8 mouse cellular contexts compared by ENCODE assay signal in the genomic region with DNA sequence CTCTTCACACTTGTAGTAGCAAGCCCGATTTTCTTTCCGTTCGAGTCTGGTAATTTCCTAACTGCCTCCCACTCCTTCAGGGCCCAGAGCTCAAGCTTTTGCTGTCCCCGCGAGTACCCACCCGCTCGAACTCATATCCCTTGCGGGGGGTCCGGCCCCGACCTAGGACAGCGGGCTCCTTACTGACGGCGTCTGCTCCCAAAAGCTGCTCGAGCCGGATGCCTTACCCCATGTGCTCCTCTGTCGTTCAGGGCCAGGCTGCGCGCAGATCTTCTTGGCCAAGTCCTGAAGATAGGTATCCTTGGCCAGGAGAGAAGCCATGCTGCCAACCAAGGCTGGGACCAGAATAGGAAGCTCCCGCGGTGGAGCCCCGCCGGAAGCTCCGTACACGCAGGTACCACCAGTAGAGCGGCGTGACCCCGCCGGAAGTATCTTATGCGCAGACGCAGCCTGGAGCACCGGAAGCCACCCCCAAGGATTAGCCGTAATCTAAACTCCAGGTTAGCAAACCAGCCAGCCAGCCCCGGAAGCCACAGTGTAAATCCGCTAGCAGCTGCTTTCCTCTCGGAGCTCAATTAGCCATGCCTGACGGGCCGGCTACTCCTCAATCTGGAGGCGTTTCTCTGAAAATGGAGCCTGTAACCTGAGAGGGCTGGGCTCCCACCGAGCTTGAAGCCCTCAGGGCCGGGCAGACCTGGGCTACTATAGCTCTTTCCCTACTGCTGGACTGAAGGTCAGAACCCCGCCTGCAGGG. TPM values are rescaled to one million over a fixed set of nuclear protein-coding genes. Genes with fewer than 3 reads are reported as not detected.
DNase-seq lines count a peak whose midpoint lies in the region; ATAC-seq and TF ChIP-seq lines count a peak whose summit lies in the region.

A gene (minus strand): TSS at position 413 of the 754 bp plus-strand sequence.

- no peak for TF ChIP-seq CTCF in ES-Bruce4 (IDR thresholded peaks at IDR 0.05; ENCODE audit: low read depth, low read length)
- no peak for TF ChIP-seq CTCF in liver, postnatal 0 days (IDR thresholded peaks at IDR 0.05; ENCODE audit: low read depth)

- peak; percentile 96 for DNase-seq in heart, postnatal 10 days
- peak; percentile 89 for DNase-seq in large intestine, adult 2 months (ENCODE audit: low read depth, low spot score)
- peak; percentile 93 for DNase-seq in liver, postnatal 0 days
- DNase-seq in testis, postnatal 10 days (ENCODE audit: low spot score) = peak; percentile 92

- peak within 1 kb of the TSS; percentile 92 for H3K4me3 ChIP-seq in ES-Bruce4 (ENCODE audit: low read depth, low read length)
- peak within 1 kb of the TSS; percentile 68 for H3K4me3 ChIP-seq in forebrain, embryonic 13.5 days
- H3K4me3 ChIP-seq in liver, postnatal 0 days (ENCODE audit: low read depth, low read length) = peak within 1 kb of the TSS; percentile 78
- peak within 1 kb of the TSS; percentile 78 for H3K4me3 ChIP-seq in neural tube, embryonic 14.5 days (ENCODE audit: low read depth, low read length)

- H3K4me1 ChIP-seq in ES-Bruce4 (ENCODE audit: control insufficient read depth, insufficient read depth, low read length) = no peaks in the 10 kb centered on the region
- peaks cover 32% of the 10 kb centered on the region for H3K4me1 ChIP-seq in forebrain, embryonic 13.5 days
- peaks cover 22% of the 10 kb centered on the region for H3K4me1 ChIP-seq in liver, postnatal 0 days (ENCODE audit: insufficient read depth)
- H3K4me1 ChIP-seq in neural tube, embryonic 14.5 days (ENCODE audit: control insufficient read depth, insufficient read depth, low read length) = peaks cover 9% of the 10 kb centered on the region

- peak within 1 kb of the TSS; percentile 80 for H3K9ac ChIP-seq in ES-Bruce4 (ENCODE audit: low read depth, poor library complexity, severe bottlenecking)
- H3K9ac ChIP-seq in forebrain, embryonic 13.5 days = peak within 1 kb of the TSS; percentile 73
- H3K9ac ChIP-seq in liver, postnatal 0 days (replicated peaks) = peak within 1 kb of the TSS; percentile 77
- H3K9ac ChIP-seq in neural tube, embryonic 14.5 days (replicated peaks; ENCODE audit: low read depth, low read length) = peak within 1 kb of the TSS; percentile 78

- H3K27ac ChIP-seq in ES-Bruce4 (ENCODE audit: insufficient read depth, low read length) = peak within 1 kb of the TSS; percentile 89
- H3K27ac ChIP-seq in forebrain, embryonic 13.5 days = peak within 1 kb of the TSS; percentile 92
- H3K27ac ChIP-seq in liver, postnatal 0 days (ENCODE audit: low read depth) = peak within 1 kb of the TSS; percentile 87
- peak within 1 kb of the TSS; percentile 63 for H3K27ac ChIP-seq in neural tube, embryonic 14.5 days (ENCODE audit: low read depth, low read length)

- peak; percentile 59 for TF ChIP-seq POLR2A in ES-Bruce4 (IDR thresholded peaks at IDR 0.05; ENCODE audit: insufficient read depth, low read length)

- intact Hi-C loops in heart, postnatal 10 days (cut with DNase I) = loop anchor here (10.0 kb wide), 1 partner anchor 258 kb away; no protein-coding TSS in a partner anchor

- WGBS in forebrain, embryonic 13.5 days = under 1% methylated on average over 41 of the region's 41 CpGs
- under 1% methylated on average over 41 of the region's 41 CpGs for WGBS in large intestine, adult 2 months
- WGBS in liver, postnatal 0 days (ENCODE audit: insufficient replicate concordance) = under 1% methylated on average over 41 of the region's 41 CpGs
- under 1% methylated on average over 41 of the region's 41 CpGs for WGBS in neural tube, embryonic 14.5 days

- H3K4me2 ChIP-seq in forebrain, embryonic 13.5 days = peak within 1 kb of the TSS; percentile 73
- H3K4me2 ChIP-seq in liver, postnatal 0 days (ENCODE audit: low read depth, low read length) = peak within 1 kb of the TSS; percentile 82
- peak within 1 kb of the TSS; percentile 51 for H3K4me2 ChIP-seq in neural tube, embryonic 14.5 days (ENCODE audit: low read depth, low read length)

- H3K9me3 ChIP-seq in ES-Bruce4 (replicated peaks; ENCODE audit: control insufficient read depth, insufficient read depth, low read length, poor library complexity, severe bottlenecking) = no peaks in the 10 kb centered on the region
- no peaks in the 10 kb centered on the region for H3K9me3 ChIP-seq in forebrain, embryonic 13.5 days (replicated peaks)
- H3K9me3 ChIP-seq in liver, postnatal 0 days (ENCODE audit: low read length) = no peaks in the 10 kb centered on the region
- no peaks in the 10 kb centered on the region for H3K9me3 ChIP-seq in neural tube, embryonic 14.5 days (ENCODE audit: control insufficient read depth, low read length)

- no peaks in the 10 kb centered on the region for H3K27me3 ChIP-seq in ES-Bruce4 (ENCODE audit: control insufficient read depth, insufficient read depth, low read length, poor library complexity, severe bottlenecking)
- no peaks in the 10 kb centered on the region for H3K27me3 ChIP-seq in forebrain, embryonic 13.5 days
- H3K27me3 ChIP-seq in liver, postnatal 0 days (ENCODE audit: insufficient read depth, low read length) = no peaks in the 10 kb centered on the region
- H3K27me3 ChIP-seq in neural tube, embryonic 14.5 days (ENCODE audit: control insufficient read depth, insufficient read depth, low read length) = no peaks in the 10 kb centered on the region

- H3K36me3 ChIP-seq in ES-Bruce4 (ENCODE audit: control insufficient read depth, insufficient read depth, low read length, poor library complexity, severe bottlenecking) = peaks cover 30% of the 10 kb centered on the region
- H3K36me3 ChIP-seq in forebrain, embryonic 13.5 days (ENCODE audit: poor library complexity, severe bottlenecking) = peaks cover 65% of the 10 kb centered on the region
- peaks cover 44% of the 10 kb centered on the region for H3K36me3 ChIP-seq in liver, postnatal 0 days (replicated peaks; ENCODE audit: insufficient read depth, low read length)
- peaks cover 39% of the 10 kb centered on the region for H3K36me3 ChIP-seq in neural tube, embryonic 14.5 days (ENCODE audit: control insufficient read depth, insufficient read depth, low read length)

- 0 out of 2 replicates have a peak, but pooled peaks have one; percentile 74 for TF ChIP-seq EP300 in ES-Bruce4 (IDR thresholded peaks at IDR 0.05; ENCODE audit: insufficient read depth, low read depth, low read length)
- TF ChIP-seq EP300 in liver, postnatal 0 days (IDR thresholded peaks at IDR 0.05; ENCODE audit: low read depth) = peak; percentile 65

- peak; percentile 90 for ATAC-seq in cerebellum, adult (ENCODE audit: insufficient number of reproducible peaks, low FRiP score, low TSS enrichment)
- peak; percentile 96 for ATAC-seq in forebrain, embryonic 13.5 days
- ATAC-seq in liver, postnatal 0 days = peak; percentile 96
- ATAC-seq in neural tube, embryonic 14.5 days (ENCODE audit: low read depth) = peak; percentile 96

RNA-seq across cellular contexts. Expression of the gene that starts here (rescaled TPM):
- polyA plus RNA-seq in ES-Bruce4 (2011; ENCODE audit: insufficient read depth, insufficient read length, low read depth, missing spikeins) = 48.3 and 48.5 TPM in 2 replicates
- polyA plus RNA-seq in forebrain, embryonic 13.5 days (2015; fragmentation: Nextera tagmentation; extraction: Ambion mirVana) = 25.0 and 29.6 TPM in 2 replicates
- total RNA-seq in heart, postnatal 10 days (2021) = 10 to 100 TPM; 14.7 to 16.8 TPM
- polyA plus RNA-seq in large intestine, adult 2 months (2012; rRNA removed) = 7.9 and 10.0 TPM in 2 replicates
- polyA plus RNA-seq in liver, postnatal 0 days (2015; fragmentation: Nextera tagmentation; extraction: Ambion mirVana) = 7.5 and 8.4 TPM in 2 replicates
- polyA plus RNA-seq in neural tube, embryonic 14.5 days (2014; fragmentation: Nextera tagmentation; extraction: Ambion mirVana) = 17.5 and 19.1 TPM in 2 replicates

Comparison
In these comparisons a context has a peak if more than half of its experiments do, and no peak if none do; other contexts are left out.
1. Peak in every context shown above with its lines: DNase-seq, ATAC-seq, H3K4me3 ChIP-seq and H3K27ac ChIP-seq.